24 mouse cellular contexts compared by ENCODE assay signal in the genomic region with DNA sequence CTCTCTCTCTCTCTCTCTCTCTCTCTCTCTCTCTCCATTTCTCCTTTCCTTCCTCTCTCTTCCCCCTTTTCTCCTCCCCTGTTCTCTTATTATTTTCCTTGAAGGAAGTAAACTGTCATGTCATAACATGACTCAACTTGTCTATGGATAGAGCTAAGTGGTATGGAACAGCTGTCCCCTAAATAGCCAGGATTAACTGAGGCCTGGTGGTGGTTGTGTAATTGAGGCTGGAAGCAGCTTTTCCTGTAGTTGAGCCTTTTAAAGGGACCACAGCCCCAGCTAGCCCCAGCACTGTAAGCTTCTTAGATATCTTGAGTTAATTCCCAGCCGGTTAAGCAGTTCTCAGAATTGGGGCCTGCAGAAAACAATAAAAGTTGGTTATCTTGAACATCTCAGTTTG.
DNase-seq lines count a peak whose midpoint lies in the region; ATAC-seq and TF ChIP-seq lines count a peak whose summit lies in the region.
"Had no signal": no experiment of that assay in that cellular context is flagged by ENCODE, and none has a peak within 500 bp of the region (broad histone marks: within the 10 kb centered on the region; RNA-seq: fewer than 3 reads in every experiment).

No protein-coding gene starts in this region.

- no peaks in the 10 kb centered on the region for H3K27me3 ChIP-seq in lung, embryonic 14.5 days (ENCODE audit: insufficient read depth, low read length)
- no peaks in the 10 kb centered on the region for H3K27me3 ChIP-seq in lung, postnatal 0 days (replicated peaks; ENCODE audit: insufficient read depth, low read length)
- H3K27me3 ChIP-seq in stomach, postnatal 0 days (ENCODE audit: control insufficient read depth, insufficient read depth, low read length): no peaks in the 10 kb centered on the region
- H3K27me3 ChIP-seq in forebrain, postnatal 0 days (ENCODE audit: insufficient read depth, low read length): no peaks in the 10 kb centered on the region
- H3K27me3 ChIP-seq in midbrain, embryonic 14.5 days (ENCODE audit: control insufficient read depth, insufficient read depth, low read length): no peaks in the 10 kb centered on the region
- H3K27me3 ChIP-seq: embryonic facial prominence, embryonic 13.5 days; forebrain, embryonic 13.5 days; heart, embryonic 13.5 days had no signal

- H3K27ac ChIP-seq in lung, embryonic 14.5 days (ENCODE audit: low read depth): no peak overlapping the region
- no peak overlapping the region for H3K27ac ChIP-seq in lung, postnatal 0 days (ENCODE audit: low read length)
- H3K27ac ChIP-seq in stomach, postnatal 0 days (replicated peaks): no peak overlapping the region
- no peak overlapping the region for H3K27ac ChIP-seq in forebrain, postnatal 0 days (ENCODE audit: low read depth, low read length)
- no peak overlapping the region for H3K27ac ChIP-seq in midbrain, embryonic 14.5 days (replicated peaks; ENCODE audit: low read depth, low read length)
- H3K27ac ChIP-seq: embryonic facial prominence, embryonic 13.5 days; forebrain, embryonic 10.5 days; forebrain, embryonic 13.5 days; heart, embryonic 13.5 days; hindbrain, embryonic 14.5 days had no signal

- H3K4me2 ChIP-seq in lung, embryonic 14.5 days: no peak overlapping the region
- no peak overlapping the region for H3K4me2 ChIP-seq in lung, postnatal 0 days (replicated peaks; ENCODE audit: low read depth, low read length)
- H3K4me2 ChIP-seq in stomach, postnatal 0 days (replicated peaks; ENCODE audit: low read depth): no peak overlapping the region
- no peak overlapping the region for H3K4me2 ChIP-seq in forebrain, postnatal 0 days (ENCODE audit: low read depth)
- no peak overlapping the region for H3K4me2 ChIP-seq in midbrain, embryonic 14.5 days (ENCODE audit: low read length)
- H3K4me2 ChIP-seq: embryonic facial prominence, embryonic 13.5 days; forebrain, embryonic 13.5 days; heart, embryonic 13.5 days; hindbrain, embryonic 14.5 days had no signal

- TF ChIP-seq EP300 in lung, postnatal 0 days (IDR thresholded peaks at IDR 0.05): no peak
- no peak for TF ChIP-seq EP300 in stomach, postnatal 0 days (optimal IDR thresholded peaks at IDR 0.05)

- H3K9ac ChIP-seq in lung, embryonic 14.5 days: no peak overlapping the region
- no peak overlapping the region for H3K9ac ChIP-seq in lung, postnatal 0 days (replicated peaks; ENCODE audit: low read depth)
- no peak overlapping the region for H3K9ac ChIP-seq in stomach, postnatal 0 days (ENCODE audit: low read length)
- H3K9ac ChIP-seq in forebrain, postnatal 0 days: no peak overlapping the region
- H3K9ac ChIP-seq in midbrain, embryonic 14.5 days (replicated peaks; ENCODE audit: low read length): no peak overlapping the region
- H3K9ac ChIP-seq: embryonic facial prominence, embryonic 13.5 days; forebrain, embryonic 13.5 days; heart, embryonic 13.5 days; hindbrain, embryonic 14.5 days had no signal

- ATAC-seq in lung, embryonic 14.5 days (ENCODE audit: insufficient read depth): no peak
- ATAC-seq in lung, postnatal 0 days: peak; percentile 76
- peak; percentile 57; the same call in 1 of the 2 replicates for ATAC-seq in stomach, postnatal 0 days (ENCODE audit: low FRiP score, low TSS enrichment)
- ATAC-seq in forebrain, postnatal 0 days: no peak
- ATAC-seq in midbrain, embryonic 14.5 days (ENCODE audit: low FRiP score, low TSS enrichment): no peak
- ATAC-seq: CD4-positive, CD25-positive, alpha-beta regulatory T cell, adult 4 months; forebrain, embryonic 13.5 days had no signal

- H3K4me1 ChIP-seq in lung, embryonic 14.5 days (ENCODE audit: insufficient read depth): no peaks in the 10 kb centered on the region
- no peaks in the 10 kb centered on the region for H3K4me1 ChIP-seq in lung, postnatal 0 days (ENCODE audit: insufficient read depth, low read depth, low read length)
- no peaks in the 10 kb centered on the region for H3K4me1 ChIP-seq in stomach, postnatal 0 days (replicated peaks; ENCODE audit: control insufficient read depth, insufficient read depth)
- H3K4me1 ChIP-seq in forebrain, postnatal 0 days (ENCODE audit: insufficient read depth): no peaks in the 10 kb centered on the region
- no peaks in the 10 kb centered on the region for H3K4me1 ChIP-seq in midbrain, embryonic 14.5 days (ENCODE audit: control insufficient read depth, insufficient read depth, low read length)
- H3K4me1 ChIP-seq: embryonic facial prominence, embryonic 13.5 days; forebrain, embryonic 10.5 days; forebrain, embryonic 13.5 days; heart, embryonic 13.5 days had no signal

- no peak for TF ChIP-seq CTCF in lung, embryonic 14.5 days (IDR thresholded peaks at IDR 0.05; ENCODE audit: low read depth)
- no peak for TF ChIP-seq CTCF in lung, postnatal 0 days (IDR thresholded peaks at IDR 0.05)
- TF ChIP-seq CTCF in stomach, postnatal 0 days (IDR thresholded peaks at IDR 0.05; ENCODE audit: low read depth): no peak
- no peak for TF ChIP-seq CTCF in forebrain, postnatal 0 days (IDR thresholded peaks at IDR 0.05; ENCODE audit: low read depth)

- H3K4me3 ChIP-seq in lung, embryonic 14.5 days (ENCODE audit: low read depth, low read length): no peak overlapping the region
- no peak overlapping the region for H3K4me3 ChIP-seq in lung, postnatal 0 days (ENCODE audit: low read depth, low read length)
- no peak overlapping the region for H3K4me3 ChIP-seq in stomach, postnatal 0 days (ENCODE audit: low read depth, low read length)
- H3K4me3 ChIP-seq in forebrain, postnatal 0 days (ENCODE audit: low read depth, low read length): no peak overlapping the region
- H3K4me3 ChIP-seq in midbrain, embryonic 14.5 days (replicated peaks; ENCODE audit: low read depth, low read length): no peak overlapping the region
- H3K4me3 ChIP-seq: embryonic facial prominence, embryonic 13.5 days; forebrain, embryonic 10.5 days; forebrain, embryonic 13.5 days; heart, embryonic 13.5 days had no signal

- H3K9me3 ChIP-seq in lung, embryonic 14.5 days (ENCODE audit: low read depth, low read length): no peaks in the 10 kb centered on the region
- H3K9me3 ChIP-seq in lung, postnatal 0 days (ENCODE audit: low read length): no peaks in the 10 kb centered on the region
- H3K9me3 ChIP-seq in stomach, postnatal 0 days (ENCODE audit: control insufficient read depth, low read length): no peaks in the 10 kb centered on the region
- H3K9me3 ChIP-seq in forebrain, postnatal 0 days (ENCODE audit: low read length): no peaks in the 10 kb centered on the region
- no peaks in the 10 kb centered on the region for H3K9me3 ChIP-seq in midbrain, embryonic 14.5 days (ENCODE audit: control insufficient read depth, low read length)
- H3K9me3 ChIP-seq: embryonic facial prominence, embryonic 13.5 days; forebrain, embryonic 10.5 days; forebrain, embryonic 13.5 days; heart, embryonic 13.5 days had no signal

- H3K36me3 ChIP-seq in lung, embryonic 14.5 days (ENCODE audit: insufficient read depth): no peaks in the 10 kb centered on the region
- H3K36me3 ChIP-seq in lung, postnatal 0 days (ENCODE audit: insufficient read depth, low read length): no peaks in the 10 kb centered on the region
- H3K36me3 ChIP-seq in stomach, postnatal 0 days (ENCODE audit: control insufficient read depth, insufficient read depth, low read length): no peaks in the 10 kb centered on the region
- no peaks in the 10 kb centered on the region for H3K36me3 ChIP-seq in forebrain, postnatal 0 days (ENCODE audit: insufficient read depth)
- H3K36me3 ChIP-seq in midbrain, embryonic 14.5 days (ENCODE audit: control insufficient read depth, insufficient read depth, low read length): no peaks in the 10 kb centered on the region
- H3K36me3 ChIP-seq: embryonic facial prominence, embryonic 13.5 days; forebrain, embryonic 10.5 days; heart, embryonic 13.5 days had no signal

- 87% methylated on average over 1 of the region's 1 CpGs for WGBS in lung, embryonic 14.5 days
- 83% methylated on average over 1 of the region's 1 CpGs for WGBS in lung, postnatal 0 days
- WGBS in stomach, postnatal 0 days: 56% methylated on average over 1 of the region's 1 CpGs
- 81% methylated on average over 1 of the region's 1 CpGs for WGBS in forebrain, postnatal 0 days
- 89% methylated on average over 1 of the region's 1 CpGs for WGBS in midbrain, embryonic 14.5 days

- DNase-seq in lung, embryonic 14.5 days: peak; percentile 10
- DNase-seq in lung, adult 18-20 months: no peak
- DNase-seq in lung, postnatal 0 days (ENCODE audit: low spot score): peak; percentile 77
- no peak for DNase-seq in lung, postnatal 36 days
- peak; percentile 65 for DNase-seq in retina, postnatal 1 day
- no peak for DNase-seq in stomach, postnatal 0 days (ENCODE audit: low spot score)
- no peak for DNase-seq in forebrain, postnatal 0 days
- DNase-seq in midbrain, embryonic 14.5 days: no peak
- DNase-seq: adrenal gland, adult 2 months; adrenal gland, postnatal 14 days; cerebellum, adult 11 months; cerebellum, adult 2 months; cerebellum, adult 9-11 months; cerebellum, postnatal 25 days; gastrocnemius, postnatal 25 days; heart, adult 18-20 months; heart, postnatal 14 days; heart, postnatal 4 days had no signal

Comparison
In these comparisons a context has a peak if more than half of its experiments do, and no peak if none do; other contexts are left out.
1. ATAC-seq: peak in lung, postnatal 0 days (single experiment) and stomach, postnatal 0 days (single experiment); none in lung, embryonic 14.5 days (single experiment), forebrain, postnatal 0 days (single experiment) and midbrain, embryonic 14.5 days (single experiment).
2. DNase-seq: peak in lung, embryonic 14.5 days (single experiment), lung, postnatal 0 days (single experiment) and retina, postnatal 1 day (single experiment); none in lung, adult 18-20 months (0 of 2), lung, postnatal 36 days (single experiment), stomach, postnatal 0 days (single experiment), forebrain, postnatal 0 days (single experiment) and midbrain, embryonic 14.5 days (single experiment).